ENCODE assay signal across 18 mouse cellular contexts in the genomic region with DNA sequence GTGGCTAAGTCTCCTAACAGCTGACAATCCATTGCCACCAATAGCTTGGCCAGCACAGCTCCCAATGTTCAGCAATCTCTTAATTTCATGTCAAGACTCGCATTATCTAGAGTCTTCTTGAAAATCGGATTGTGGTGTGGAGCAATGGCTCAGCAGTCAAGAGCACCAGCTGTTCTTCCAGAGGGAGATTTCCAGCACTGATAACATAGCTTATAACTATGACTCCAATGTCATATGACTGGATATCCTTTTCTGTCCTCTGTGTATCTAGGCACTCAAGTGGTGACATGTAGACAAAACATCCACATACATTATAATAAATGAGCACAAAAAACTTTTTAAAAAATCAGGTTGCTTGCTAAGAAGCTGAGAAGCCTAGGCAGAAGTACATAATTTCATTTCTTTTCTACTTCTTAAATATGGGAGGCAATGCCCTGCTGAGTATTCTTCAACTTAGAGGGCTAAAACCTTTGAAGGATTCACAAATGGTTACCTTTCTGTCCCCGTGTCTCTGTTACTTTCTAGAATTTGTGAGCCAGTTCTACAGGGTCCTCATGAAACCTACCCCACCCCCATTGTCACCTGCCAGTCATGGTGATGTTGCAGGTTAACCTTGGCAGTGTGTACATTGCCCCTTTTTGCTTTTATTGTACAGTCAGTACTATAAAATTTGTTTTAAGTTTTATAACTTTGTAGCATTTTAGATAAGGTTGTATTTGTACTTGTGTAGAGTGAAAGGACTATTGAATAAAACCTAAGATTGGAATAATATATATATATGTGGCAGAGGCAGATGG. TPM values are rescaled to one million over a fixed set of nuclear protein-coding genes. Genes with fewer than 3 reads are reported as not detected.
A peak's percentile ranks its signal among the peaks of the same experiment; 100 is the strongest.
DNase-seq lines count a peak whose midpoint lies in the region; ATAC-seq and TF ChIP-seq lines count a peak whose summit lies in the region.
"Had no signal": no experiment of that assay in that cellular context is flagged by ENCODE, and none has a peak within 500 bp of the region (broad histone marks: within the 10 kb centered on the region; RNA-seq: fewer than 3 reads in every experiment).

No protein-coding gene starts in this region.

- peak; percentile 28 for ATAC-seq in lung, postnatal 0 days
- peak; percentile 86 for ATAC-seq in intestine, embryonic 16.5 days
- ATAC-seq: forebrain, embryonic 13.5 days; forebrain, embryonic 15.5 days; forebrain, postnatal 0 days had no signal

- no peak overlapping the region for H3K27ac ChIP-seq in lung, postnatal 0 days (ENCODE audit: low read length)
- H3K27ac ChIP-seq in intestine, embryonic 16.5 days (ENCODE audit: low read length), result no peak overlapping the region
- H3K27ac ChIP-seq: embryonic facial prominence, embryonic 10.5 days; embryonic facial prominence, embryonic 12.5 days; forebrain, embryonic 13.5 days; forebrain, embryonic 15.5 days had no signal

- H3K4me1 ChIP-seq in lung, postnatal 0 days (ENCODE audit: insufficient read depth, low read depth, low read length), result no peaks in the 10 kb centered on the region
- no peaks in the 10 kb centered on the region for H3K4me1 ChIP-seq in intestine, embryonic 16.5 days (ENCODE audit: control insufficient read depth, insufficient read depth, low read length)
- H3K4me1 ChIP-seq: embryonic facial prominence, embryonic 10.5 days; embryonic facial prominence, embryonic 12.5 days; forebrain, embryonic 13.5 days; forebrain, embryonic 15.5 days had no signal

- H3K9me3 ChIP-seq in lung, postnatal 0 days (ENCODE audit: low read length), result no peaks in the 10 kb centered on the region
- H3K9me3 ChIP-seq in intestine, embryonic 16.5 days (ENCODE audit: control insufficient read depth, low read length), result no peaks in the 10 kb centered on the region
- H3K9me3 ChIP-seq: embryonic facial prominence, embryonic 10.5 days; embryonic facial prominence, embryonic 12.5 days; forebrain, embryonic 13.5 days; forebrain, embryonic 15.5 days had no signal

- no peak for TF ChIP-seq EP300 in lung, postnatal 0 days (IDR thresholded peaks at IDR 0.05)

- H3K27me3 ChIP-seq in lung, postnatal 0 days (replicated peaks; ENCODE audit: insufficient read depth, low read length), result no peaks in the 10 kb centered on the region
- no peaks in the 10 kb centered on the region for H3K27me3 ChIP-seq in intestine, embryonic 16.5 days (replicated peaks; ENCODE audit: control insufficient read depth, insufficient read depth, low read length)
- H3K27me3 ChIP-seq: embryonic facial prominence, embryonic 12.5 days; forebrain, embryonic 13.5 days; forebrain, embryonic 15.5 days had no signal

- 66% methylated on average over 3 of the region's 3 CpGs for WGBS in lung, postnatal 0 days
- 72% methylated on average over 3 of the region's 3 CpGs for WGBS in intestine, embryonic 16.5 days

- no peak overlapping the region for H3K4me3 ChIP-seq in lung, postnatal 0 days (ENCODE audit: low read depth, low read length)
- no peak overlapping the region for H3K4me3 ChIP-seq in intestine, embryonic 16.5 days (ENCODE audit: low read length)
- H3K4me3 ChIP-seq: embryonic facial prominence, embryonic 10.5 days; embryonic facial prominence, embryonic 12.5 days; forebrain, embryonic 13.5 days; forebrain, embryonic 15.5 days had no signal

- TF ChIP-seq CTCF in lung, postnatal 0 days (IDR thresholded peaks at IDR 0.05), result no peak

- no peak overlapping the region for H3K4me2 ChIP-seq in lung, postnatal 0 days (replicated peaks; ENCODE audit: low read depth, low read length)
- H3K4me2 ChIP-seq in intestine, embryonic 16.5 days (ENCODE audit: low read depth, low read length), result no peak overlapping the region
- H3K4me2 ChIP-seq: embryonic facial prominence, embryonic 12.5 days; forebrain, embryonic 13.5 days; forebrain, embryonic 15.5 days had no signal

- DNase-seq in lung, postnatal 0 days (ENCODE audit: low spot score), result peak; percentile 21
- no peak for DNase-seq in lung, adult 18-20 months
- DNase-seq in thymus, postnatal 4 days, result no peak
- DNase-seq in adrenal gland, postnatal 36 days, result no peak
- DNase-seq: adrenal gland, adult 2 months; adrenal gland, postnatal 10 days; adrenal gland, postnatal 25 days; cerebellum, adult 11-12 months; cerebellum, adult 2 months; cerebellum, adult 9-10 months; cerebellum, postnatal 10 days; cerebellum, postnatal 25 days; forebrain, postnatal 0 days had no signal

- H3K9ac ChIP-seq in lung, postnatal 0 days (replicated peaks; ENCODE audit: low read depth), result no peak overlapping the region
- no peak overlapping the region for H3K9ac ChIP-seq in intestine, embryonic 16.5 days (ENCODE audit: low read depth, low read length)
- H3K9ac ChIP-seq: embryonic facial prominence, embryonic 12.5 days; forebrain, embryonic 13.5 days; forebrain, embryonic 15.5 days; forebrain, postnatal 0 days had no signal

- H3K36me3 ChIP-seq in lung, postnatal 0 days (ENCODE audit: insufficient read depth, low read length), result no peaks in the 10 kb centered on the region
- no peaks in the 10 kb centered on the region for H3K36me3 ChIP-seq in intestine, embryonic 16.5 days (ENCODE audit: control insufficient read depth, insufficient read depth, low read length)
- H3K36me3 ChIP-seq: embryonic facial prominence, embryonic 10.5 days; embryonic facial prominence, embryonic 12.5 days; forebrain, embryonic 15.5 days had no signal

RNA-seq across cellular contexts. Expression of a gene that starts 23.9 kb away (rescaled TPM):
- polyA plus RNA-seq in lung, postnatal 0 days (2015; fragmentation: Nextera tagmentation; extraction: Ambion mirVana), result 102 and 112 TPM in 2 replicates
- 84.7 and 122 TPM in 2 replicates for polyA plus RNA-seq in intestine, embryonic 16.5 days (2015; fragmentation: Nextera tagmentation; extraction: Ambion mirVana)
- 100 to 1,000 TPM; 111 to 119 TPM for total RNA-seq in adrenal gland, postnatal 36 days (2021)

RNA-seq across cellular contexts. Expression of a gene that starts 52.8 kb away (rescaled TPM):
- 38.3 and 43.9 TPM in 2 replicates for polyA plus RNA-seq in lung, postnatal 0 days (2015; fragmentation: Nextera tagmentation; extraction: Ambion mirVana)
- polyA plus RNA-seq in intestine, embryonic 16.5 days (2015; fragmentation: Nextera tagmentation; extraction: Ambion mirVana), result 62.6 and 69.2 TPM in 2 replicates
- 10 to 100 TPM; 39.8 to 44.5 TPM for total RNA-seq in adrenal gland, postnatal 36 days (2021)
